Mouse (Mus musculus): ENCODE measurements around the gene Ubl3. TPM values are rescaled to one million over a fixed set of nuclear protein-coding genes. Genes with fewer than 3 reads are reported as not detected.
A peak's percentile ranks its signal among the peaks of the same experiment; 100 is the strongest.

Gene Ubl3
- polyA plus RNA-seq, 1 experiment: 41.3 TPM

GRCm38 (mm10) chr5:148551764-148552136 is 839 bp downstream of the Ubl3 start:
- TF ChIP-seq POLR2A (IDR thresholded peaks at IDR 0.05; ENCODE audit: low read depth, low read length) (no peak; the same call in 1 of the 2 replicates), CTCF (IDR thresholded peaks at IDR 0.05; ENCODE audit: borderline replicate concordance, insufficient read depth, low read length) (no peak)
- Histone ChIP-seq H3K4me3 (ENCODE audit: insufficient read depth, low read length) (peak overlapping the region; percentile 91), H3K27ac (ENCODE audit: insufficient read depth, low read length) (peak overlapping the region; percentile 87), H3K4me1 (ENCODE audit: control insufficient read depth, insufficient read depth, low read length) (peaks cover 12% of the 10 kb centered on the region)

DNA sequence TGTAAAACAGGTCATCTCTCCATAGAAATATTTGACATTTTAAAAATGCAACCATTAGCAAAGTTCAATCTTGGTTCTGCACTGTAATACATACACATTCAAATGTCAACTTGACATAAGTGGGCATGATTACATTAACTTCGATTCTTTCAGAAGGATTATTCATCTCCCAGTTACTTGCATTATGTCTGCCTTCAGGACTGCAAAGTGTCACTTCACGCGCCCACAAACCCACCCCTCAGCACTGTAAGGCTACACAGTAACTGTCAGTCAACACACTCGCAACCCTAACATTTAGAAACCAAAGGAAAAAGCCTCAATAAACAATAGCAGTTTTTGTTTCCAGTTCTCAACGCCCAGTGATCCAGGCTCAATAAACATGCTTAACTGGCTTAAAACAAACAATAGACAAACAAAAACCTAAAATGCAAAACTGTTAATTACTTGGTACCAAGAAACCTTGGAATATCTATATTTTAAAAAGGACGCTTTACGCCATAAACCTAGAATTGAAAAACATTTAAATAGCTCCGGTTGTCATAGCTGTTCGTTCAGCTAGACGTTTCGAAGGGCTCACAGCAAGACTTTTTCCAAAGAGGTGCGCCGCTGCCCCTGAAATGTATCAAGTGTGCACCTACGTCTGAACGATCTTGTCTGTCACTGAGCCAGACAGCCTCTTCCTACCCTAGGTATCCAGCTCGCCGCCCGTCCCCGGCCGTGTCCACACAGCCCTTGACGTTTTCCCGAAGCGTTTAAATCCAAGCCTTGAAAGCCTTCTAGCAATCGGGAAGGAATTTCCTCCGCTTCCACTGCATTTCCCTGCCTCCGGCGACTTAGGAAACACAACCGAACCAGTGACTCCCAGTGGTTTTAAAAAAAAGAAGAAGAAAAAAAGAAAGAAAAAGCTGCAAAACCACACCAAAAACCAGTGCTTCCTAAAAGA is 1.5 kb downstream of the Ubl3 start:
- TF ChIP-seq CTCF (IDR thresholded peaks at IDR 0.05; ENCODE audit: borderline replicate concordance, insufficient read depth, low read length) (no peak), POLR2A (IDR thresholded peaks at IDR 0.05; ENCODE audit: low read depth, low read length) (no peak)
- H3K4me1 ChIP-seq (ENCODE audit: control insufficient read depth, insufficient read depth, low read length): peaks cover 12% of the 10 kb centered on the region
- peak overlapping the region; percentile 91 for H3K4me3 ChIP-seq (ENCODE audit: insufficient read depth, low read length)
- peak overlapping the region; percentile 87; the same call in 1 of the 2 replicates for H3K27ac ChIP-seq (ENCODE audit: insufficient read depth, low read length)

DNA sequence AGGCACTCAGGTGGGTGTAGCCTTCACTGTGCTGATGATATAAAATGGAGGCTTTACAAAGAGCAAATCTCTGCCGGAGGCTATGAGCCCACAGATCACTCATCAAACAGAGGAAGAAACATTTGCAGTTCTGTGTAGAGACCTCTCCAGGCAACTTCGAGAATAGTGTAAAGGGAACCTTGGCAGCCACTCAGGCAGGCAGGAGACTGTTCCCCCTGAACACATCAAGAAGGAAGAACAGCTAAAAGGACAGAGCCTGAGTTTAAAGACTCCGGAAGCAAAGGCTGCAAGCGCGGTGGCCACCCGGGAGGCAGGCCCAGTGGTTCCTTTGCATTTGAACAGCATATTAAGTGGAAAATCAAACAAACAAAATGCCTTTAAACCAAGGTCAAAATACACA is 2.2 kb downstream of the Ubl3 start:
- no peak overlapping the region for H3K27ac ChIP-seq (ENCODE audit: insufficient read depth, low read length)
- TF ChIP-seq CTCF (IDR thresholded peaks at IDR 0.05; ENCODE audit: borderline replicate concordance, insufficient read depth, low read length): no peak
- TF ChIP-seq POLR2A (IDR thresholded peaks at IDR 0.05; ENCODE audit: low read depth, low read length): no peak
- peak overlapping the region; percentile 37 for H3K4me3 ChIP-seq (ENCODE audit: insufficient read depth, low read length)
- peaks cover 14% of the 10 kb centered on the region for H3K4me1 ChIP-seq (ENCODE audit: control insufficient read depth, insufficient read depth, low read length)

- H3K4me1 ChIP-seq (ENCODE audit: control insufficient read depth, insufficient read depth, low read length): peaks cover 15% of the 10 kb centered on the region
- H3K4me3 ChIP-seq (ENCODE audit: insufficient read depth, low read length): no peak overlapping the region
- H3K27ac ChIP-seq (ENCODE audit: insufficient read depth, low read length): no peak overlapping the region
- TF ChIP-seq POLR2A (IDR thresholded peaks at IDR 0.05; ENCODE audit: low read depth, low read length): no peak
- no peak for TF ChIP-seq CTCF (IDR thresholded peaks at IDR 0.05; ENCODE audit: borderline replicate concordance, insufficient read depth, low read length)
These were observed 3.3 kb downstream of the Ubl3 start for GRCm38 (mm10) chr5:148549307-148549706.

DNA sequence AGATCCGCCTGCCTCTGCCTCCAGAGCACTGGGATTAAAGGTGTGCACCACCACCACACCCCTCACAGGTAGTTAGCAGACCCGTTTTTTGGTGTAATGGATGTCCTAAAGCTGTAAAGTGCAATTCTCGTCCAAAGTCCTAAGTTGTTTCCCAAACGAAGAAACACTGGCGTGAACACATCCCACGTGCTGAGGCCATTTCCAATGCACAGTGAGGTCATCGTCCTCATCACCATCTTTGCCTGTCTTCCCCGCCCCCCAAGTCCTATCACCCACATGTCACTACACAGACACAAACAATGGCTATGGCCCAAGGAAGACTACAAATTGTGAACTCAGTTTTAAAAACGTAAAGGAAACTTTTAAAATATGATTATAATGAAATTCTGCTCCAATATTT is 4.0 kb downstream of the Ubl3 start:
- H3K27ac ChIP-seq (ENCODE audit: insufficient read depth, low read length): no peak overlapping the region
- no peak overlapping the region for H3K4me3 ChIP-seq (ENCODE audit: insufficient read depth, low read length)
- TF ChIP-seq CTCF (IDR thresholded peaks at IDR 0.05; ENCODE audit: borderline replicate concordance, insufficient read depth, low read length) (no peak), POLR2A (IDR thresholded peaks at IDR 0.05; ENCODE audit: low read depth, low read length) (no peak)
- peaks cover 16% of the 10 kb centered on the region for H3K4me1 ChIP-seq (ENCODE audit: control insufficient read depth, insufficient read depth, low read length)

GRCm38 (mm10) chr5:148547870-148548456 is 4.6 kb downstream of the Ubl3 start:
- H3K27ac ChIP-seq (ENCODE audit: insufficient read depth, low read length): no peak overlapping the region
- no peak for TF ChIP-seq CTCF (IDR thresholded peaks at IDR 0.05; ENCODE audit: borderline replicate concordance, insufficient read depth, low read length)
- TF ChIP-seq POLR2A (IDR thresholded peaks at IDR 0.05; ENCODE audit: low read depth, low read length): no peak
- H3K4me1 ChIP-seq (ENCODE audit: control insufficient read depth, insufficient read depth, low read length): peaks cover 16% of the 10 kb centered on the region
- H3K4me3 ChIP-seq (ENCODE audit: insufficient read depth, low read length): no peak overlapping the region

- H3K4me1 ChIP-seq (ENCODE audit: control insufficient read depth, insufficient read depth, low read length): peaks cover 23% of the 10 kb centered on the region
- no peak overlapping the region for H3K4me3 ChIP-seq (ENCODE audit: insufficient read depth, low read length)
- H3K27ac ChIP-seq (ENCODE audit: insufficient read depth, low read length): no peak overlapping the region
- no peak for TF ChIP-seq CTCF (IDR thresholded peaks at IDR 0.05; ENCODE audit: borderline replicate concordance, insufficient read depth, low read length)
- no peak for TF ChIP-seq POLR2A (IDR thresholded peaks at IDR 0.05; ENCODE audit: low read depth, low read length)
These were observed 5.6 kb downstream of the Ubl3 start for GRCm38 (mm10) chr5:148546970-148547369.

GRCm38 (mm10) chr5:148544733-148545132 is 7.9 kb downstream of the Ubl3 start:
- no peak overlapping the region for H3K4me3 ChIP-seq (ENCODE audit: insufficient read depth, low read length)
- peaks cover 23% of the 10 kb centered on the region for H3K4me1 ChIP-seq (ENCODE audit: control insufficient read depth, insufficient read depth, low read length)
- TF ChIP-seq CTCF (IDR thresholded peaks at IDR 0.05; ENCODE audit: borderline replicate concordance, insufficient read depth, low read length): no peak
- no peak for TF ChIP-seq POLR2A (IDR thresholded peaks at IDR 0.05; ENCODE audit: low read depth, low read length)
- H3K27ac ChIP-seq (ENCODE audit: insufficient read depth, low read length): no peak overlapping the region

GRCm38 (mm10) chr5:148542196-148542595 is 10.4 kb downstream of the Ubl3 start:
- TF ChIP-seq CTCF (IDR thresholded peaks at IDR 0.05; ENCODE audit: borderline replicate concordance, insufficient read depth, low read length): no peak
- TF ChIP-seq POLR2A (IDR thresholded peaks at IDR 0.05; ENCODE audit: low read depth, low read length): no peak

More at GRCm38 (mm10) chr5:148542196-148542595, 10.4 kb downstream of the Ubl3 start:
- H3K4me3 ChIP-seq (ENCODE audit: insufficient read depth, low read length): no peak overlapping the region
- peaks cover 11% of the 10 kb centered on the region for H3K4me1 ChIP-seq (ENCODE audit: control insufficient read depth, insufficient read depth, low read length)
- no peak overlapping the region for H3K27ac ChIP-seq (ENCODE audit: insufficient read depth, low read length)

Data from embryonic fibroblast, embryonic 13.5 days (primary cell).